Mouse (Mus musculus): ENCODE data around the gene Mobp. TPM values are rescaled to one million over a fixed set of nuclear protein-coding genes. Genes with fewer than 3 reads are reported as not detected.

Gene Mobp
- total RNA-seq, 2 experiments from 2014 or later, result not detected

DNA sequence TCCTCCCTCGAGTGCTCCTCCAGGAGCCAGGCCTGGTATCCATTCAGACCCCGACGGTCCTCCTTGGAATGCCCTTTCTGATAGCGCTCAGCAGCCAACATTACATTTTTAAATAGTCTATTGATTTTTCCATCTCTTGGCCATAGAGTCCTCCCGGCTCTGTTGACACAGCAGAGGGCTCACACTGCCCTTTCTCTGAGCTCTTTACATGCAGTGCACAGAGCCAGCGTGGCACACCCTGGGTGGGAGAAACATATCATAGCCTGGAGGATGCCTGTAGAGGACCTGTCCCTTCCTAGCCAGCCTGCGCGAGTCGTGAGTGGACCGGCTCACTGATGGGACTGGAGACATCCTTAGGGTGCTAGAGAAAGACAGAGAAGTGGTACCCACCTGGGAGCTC is 54.4 kb downstream of the Mobp start:
- no peak for ATAC-seq (ENCODE audit: poor library complexity, severe bottlenecking)

DNA sequence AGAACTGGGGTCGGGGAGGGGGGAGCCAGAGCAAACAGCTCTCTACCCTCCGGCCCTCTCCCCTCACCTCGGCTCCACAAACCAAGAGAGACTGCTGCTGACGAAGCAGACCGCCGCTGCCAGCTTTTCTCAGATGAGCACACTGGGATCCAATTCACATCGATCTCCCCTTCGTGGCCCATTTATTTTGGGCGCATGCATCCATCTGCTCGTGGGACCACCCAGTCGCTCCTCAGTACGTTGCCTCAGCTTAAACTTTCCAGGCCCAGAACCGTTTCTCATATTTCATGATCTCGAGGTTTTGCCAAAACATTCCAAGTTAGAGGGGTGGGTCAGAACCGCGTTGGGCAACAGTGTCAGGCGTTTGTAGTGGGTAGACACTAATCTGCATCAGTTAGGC is 57.4 kb downstream of the Mobp start:
- ATAC-seq (ENCODE audit: poor library complexity, severe bottlenecking), result no peak

DNA sequence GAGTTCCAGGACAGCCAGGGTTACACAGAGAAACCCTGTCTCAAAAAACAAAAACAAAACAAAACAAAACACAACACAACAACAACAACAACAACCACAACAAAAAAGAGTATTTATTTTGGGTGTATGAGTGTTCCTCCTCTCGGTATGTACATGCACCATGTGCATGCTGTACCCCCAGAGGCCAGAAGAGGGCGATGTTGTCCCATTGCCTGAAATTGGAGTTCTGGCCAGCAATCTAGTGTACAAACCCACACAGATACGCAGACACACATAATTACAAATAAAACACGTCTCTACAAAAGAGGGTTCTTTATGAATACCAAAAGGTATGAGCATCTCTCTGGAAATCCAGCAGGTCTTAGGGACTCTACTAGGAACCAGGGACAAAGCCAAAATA is 60.6 kb downstream of the Mobp start:
- ATAC-seq (ENCODE audit: poor library complexity, severe bottlenecking), result no peak

DNA sequence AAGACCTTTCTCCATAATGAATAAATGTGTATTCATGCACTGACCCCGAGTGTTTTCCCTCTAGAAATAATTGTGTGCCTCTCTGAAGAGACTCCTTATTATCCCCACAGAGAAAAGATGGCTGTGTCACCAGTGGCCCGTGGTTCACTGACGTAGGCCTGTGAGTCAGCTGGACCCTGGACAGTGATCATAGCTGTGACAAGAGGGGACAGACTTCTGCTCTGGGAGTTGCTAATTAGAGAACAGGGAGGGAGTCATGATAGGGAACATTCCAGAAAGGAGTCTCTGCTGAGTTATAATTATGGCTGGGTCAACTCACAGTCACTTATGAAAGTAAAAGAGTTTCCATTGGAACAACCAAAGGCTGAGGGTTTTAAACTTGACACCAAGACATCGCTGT is 61.4 kb downstream of the Mobp start:
- ATAC-seq (ENCODE audit: poor library complexity, severe bottlenecking), result no peak

DNA sequence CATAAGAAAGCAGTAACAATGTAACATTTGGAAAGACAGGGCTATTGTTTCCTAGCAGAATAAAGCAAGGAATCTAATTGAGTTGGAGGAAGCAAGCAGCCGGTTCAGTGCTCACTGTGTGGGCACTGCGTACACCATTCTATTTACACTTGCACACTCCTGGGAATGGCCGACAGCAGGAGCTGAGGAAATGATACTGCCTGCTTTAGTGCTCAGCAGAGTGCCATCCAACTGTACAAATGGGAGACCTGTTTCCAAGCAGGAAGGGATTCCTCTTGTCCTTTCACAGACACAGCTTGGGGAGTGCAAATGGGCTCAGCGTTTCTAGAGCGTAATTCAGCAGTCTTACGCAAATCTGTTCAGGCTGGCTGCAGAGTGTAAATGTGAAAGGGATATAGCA is 63.4 kb downstream of the Mobp start:
- ATAC-seq (ENCODE audit: poor library complexity, severe bottlenecking), result no peak

DNA sequence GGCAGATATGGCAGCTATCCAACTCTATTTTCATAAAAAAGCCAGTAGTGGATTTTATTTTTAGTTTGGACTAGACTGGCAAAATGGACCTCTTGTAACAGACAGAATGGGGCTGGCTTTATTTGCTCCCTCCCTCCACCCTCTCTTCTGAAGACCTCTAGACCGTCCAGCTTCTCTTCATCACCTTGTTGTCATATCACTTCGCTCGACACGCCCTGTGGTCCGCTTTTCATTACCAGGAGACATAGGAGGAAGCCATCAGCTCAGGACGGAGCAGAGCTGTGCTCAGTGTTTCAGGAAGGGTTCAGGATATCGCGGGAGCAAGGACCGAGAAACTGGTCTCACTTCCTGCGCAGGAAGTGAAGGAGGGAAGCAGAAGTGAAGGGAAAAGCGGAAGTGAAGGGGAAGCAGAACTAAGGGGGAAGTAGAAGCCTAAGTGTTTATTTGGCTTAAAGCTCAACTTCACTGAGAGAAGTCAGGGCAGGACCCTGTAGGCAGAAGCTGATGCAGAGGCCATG is 65.5 kb downstream of the Mobp start:
- ATAC-seq (ENCODE audit: poor library complexity, severe bottlenecking), result peak; percentile 57

DNA sequence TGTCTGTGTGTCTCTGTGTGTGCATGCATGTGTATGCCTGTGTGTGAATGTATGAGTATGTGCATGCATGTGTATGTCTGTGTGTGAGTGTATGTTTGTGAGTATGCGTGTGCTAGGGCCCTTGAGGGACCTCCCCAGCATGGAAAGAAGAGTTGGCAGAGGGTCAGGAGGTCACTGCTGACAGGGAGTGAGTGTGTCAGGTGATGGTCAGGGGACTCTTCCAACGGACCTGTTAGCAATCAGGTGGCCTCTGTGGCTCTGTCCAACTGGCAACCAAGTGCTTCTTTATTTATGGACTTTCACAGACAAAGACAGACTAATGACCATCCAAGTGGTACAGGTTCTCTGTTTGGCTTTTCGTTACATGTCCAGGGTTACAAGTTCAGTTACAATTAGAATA is 69.9 kb downstream of the Mobp start:
- no peak for ATAC-seq (ENCODE audit: poor library complexity, severe bottlenecking)

Other genes starting within 250 kb of the Mobp start
- gene Gorasp1, start 212.1 kb upstream of the Mobp start, total RNA-seq (2015), result 3.2 and 4.5 TPM in 2 replicates
- gene Gorasp1, start 212.1 kb upstream of the Mobp start, total RNA-seq (2017), result 2.3 and 3.9 TPM in 2 replicates
- gene Ttc21a, start 212.1 kb upstream of the Mobp start, total RNA-seq (2015), result 0.22 and 0.41 TPM in 2 replicates
- gene Ttc21a, start 212.1 kb upstream of the Mobp start, total RNA-seq (2017), result 0.28 and 0.55 TPM in 2 replicates
- 7.9 and 11.6 TPM in 2 replicates for gene Csrnp1, start 165.0 kb upstream of the Mobp start, total RNA-seq (2015)
- 11.8 and 12.5 TPM in 2 replicates for gene Csrnp1, start 165.0 kb upstream of the Mobp start, total RNA-seq (2017)
- gene Xirp1, start 126.1 kb upstream of the Mobp start, total RNA-seq (2015), result 0.09 TPM in 1 of 2 replicates, not detected in the other
- gene Xirp1, start 126.1 kb upstream of the Mobp start, total RNA-seq (2017), result not detected in 2 replicates
- 88.0 and 95.4 TPM in 2 replicates for gene Cx3cr1, start 79.8 kb upstream of the Mobp start, total RNA-seq (2015)
- gene Cx3cr1, start 79.8 kb upstream of the Mobp start, total RNA-seq (2017), result 111 and 114 TPM in 2 replicates
- gene Ccr8, start 57.6 kb upstream of the Mobp start, total RNA-seq (2015), result not detected in 2 replicates
- gene Ccr8, start 57.6 kb upstream of the Mobp start, total RNA-seq (2017), result not detected in 2 replicates
- 19.1 and 21.9 TPM in 2 replicates for gene Slc25a38, start 39.3 kb upstream of the Mobp start, total RNA-seq (2015)
- 26.6 and 32.4 TPM in 2 replicates for gene Slc25a38, start 39.3 kb upstream of the Mobp start, total RNA-seq (2017)
- 2,172 and 2,241 TPM in 2 replicates for gene Rpsa, start 22.0 kb upstream of the Mobp start, total RNA-seq (2015)
- gene Rpsa, start 22.0 kb upstream of the Mobp start, total RNA-seq (2017), result 3,573 and 3,619 TPM in 2 replicates
- 0.46 TPM in 1 of 2 replicates, not detected in the other for gene Myrip, start 151.8 kb downstream of the Mobp start, total RNA-seq (2015)
- gene Myrip, start 151.8 kb downstream of the Mobp start, total RNA-seq (2017), result not detected in 2 replicates

Measured in megakaryocyte, adult 5-6 weeks (primary cell).